Mouse (Mus musculus) G1E (cell line): ENCODE results near the gene Cd160. TPM values are rescaled to one million over a fixed set of nuclear protein-coding genes. Genes with fewer than 3 reads are reported as not detected.

Experiments
- ATAC-seq: 2 replicates; pipeline ENCODE4 v1.8.0; 2016; ENCODE audit warnings: mild to moderate bottlenecking; ENCODE audit not compliant: insufficient number of reproducible peaks, poor library complexity, low FRiP score, severe bottlenecking; ENCODE audit errors: extremely low read depth
- DNase-seq: peaks from one replicate; pipeline ENCODE4 v3.0.0; 2012; ENCODE audit warnings: low spot score
- H3K27me3 ChIP-seq: 2 replicates; pipeline ENCODE4 v1.6.1; 2012; ENCODE audit warnings: mild to moderate bottlenecking, low read length, inconsistent platforms; ENCODE audit not compliant: insufficient read depth
- H3K36me3 ChIP-seq: replicated peaks from 2 replicates; pipeline ENCODE3; 2012; ENCODE audit warnings: mild to moderate bottlenecking, inconsistent platforms
- H3K4me1 ChIP-seq: 2 replicates; pipeline ENCODE4 v1.6.1; 2012; ENCODE audit warnings: low read depth, low read length, inconsistent platforms, mixed read lengths; ENCODE audit not compliant: insufficient read depth
- H3K4me3 ChIP-seq: 2 replicates; pipeline ENCODE4 v1.5.1; 2012; ENCODE audit warnings: low read depth, mild to moderate bottlenecking, inconsistent platforms, low read length, moderate library complexity, mixed read lengths
- H3K9me3 ChIP-seq: replicated peaks from 2 replicates; pipeline ENCODE4 v1.6.1; 2012; ENCODE audit warnings: inconsistent platforms
- CTCF ChIP-seq: IDR thresholded peaks from 2 replicates; pipeline ENCODE4 v1.5.1; 2012; ENCODE audit warnings: low read depth, low read length, inconsistent platforms, mixed read lengths
- GATA1 ChIP-seq: IDR thresholded peaks from 2 replicates; pipeline ENCODE4 v1.6.1; 2012; ENCODE audit warnings: borderline replicate concordance, low read length, inconsistent platforms, mixed read lengths
- GATA2 ChIP-seq: IDR thresholded peaks from 2 replicates; pipeline ENCODE4 v1.6.1; 2012; ENCODE audit warnings: low read depth, low read length, inconsistent platforms, borderline replicate concordance
- POLR2AphosphoS5 ChIP-seq: IDR thresholded peaks from 2 replicates; pipeline ENCODE4 v1.6.1; 2012; ENCODE audit warnings: low read depth, low read length, inconsistent platforms; ENCODE audit not compliant: insufficient replicate concordance
- TAL1 ChIP-seq: conservative IDR thresholded peaks from 2 replicates; pipeline ENCODE4 v1.6.1; 2012; ENCODE audit warnings: low read depth, low read length, inconsistent platforms, mixed read lengths
- polyA plus RNA-seq: library from polyadenylated mRNA; stranded (reverse); fragments of >175 nt; gene quantifications from 2 replicates; pipeline ENCODE4 v1.2.3, GENCODE M21; 2012
- total RNA-seq, 2 experiments: library from RNA; stranded (forward) in 1 of 2; stranded (reverse) in 1 of 2; fragments of 200-1000 nt in 1 of 2; fragments of >200 nt in 1 of 2; fragmentation: Nextera tagmentation in 1 of 2; gene quantifications; 2 replicates each; pipeline ENCODE4 v1.2.3; 2014 to 2017

The Cd160 gene
- total and polyA plus RNA-seq, 3 experiments = 0.27 to 1.4 (median 0.53) TPM

DNA sequence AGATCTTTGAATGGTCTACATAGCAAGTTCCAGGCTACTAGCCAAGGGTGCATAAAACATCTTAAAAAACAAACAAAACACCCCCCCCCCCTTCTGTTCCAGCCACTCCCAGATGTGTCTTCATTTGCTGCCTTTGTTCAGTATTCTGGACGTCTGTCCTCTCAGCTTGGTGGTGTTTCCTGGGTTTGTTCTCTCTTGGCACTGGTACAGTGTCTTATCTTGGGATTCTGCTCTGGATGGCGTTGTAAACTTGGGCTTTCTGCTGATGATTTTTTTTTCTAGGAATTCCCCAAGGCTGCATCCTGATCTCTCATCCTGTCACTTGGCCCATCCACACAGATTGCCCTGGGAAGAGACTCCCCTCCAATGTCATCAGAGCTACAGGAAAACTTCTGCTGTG lies 7.3 kb upstream of the Cd160 start:
- Histone ChIP-seq H3K27me3 (peaks cover 25% of the 10 kb centered on the region), H3K9me3 (no peaks in the 10 kb centered on the region; the same call in 1 of the 2 replicates), H3K4me1 (peaks cover 8% of the 10 kb centered on the region), H3K36me3 (no peaks in the 10 kb centered on the region), H3K4me3 (no peak overlapping the region)
- ATAC-seq = no peak
- TF ChIP-seq CTCF = no peak
- TF ChIP-seq POLR2AphosphoS5 = no peak
- TF ChIP-seq GATA1 = no peak
- no peak for TF ChIP-seq GATA2
- no peak for TF ChIP-seq TAL1
- no peak for DNase-seq

DNA sequence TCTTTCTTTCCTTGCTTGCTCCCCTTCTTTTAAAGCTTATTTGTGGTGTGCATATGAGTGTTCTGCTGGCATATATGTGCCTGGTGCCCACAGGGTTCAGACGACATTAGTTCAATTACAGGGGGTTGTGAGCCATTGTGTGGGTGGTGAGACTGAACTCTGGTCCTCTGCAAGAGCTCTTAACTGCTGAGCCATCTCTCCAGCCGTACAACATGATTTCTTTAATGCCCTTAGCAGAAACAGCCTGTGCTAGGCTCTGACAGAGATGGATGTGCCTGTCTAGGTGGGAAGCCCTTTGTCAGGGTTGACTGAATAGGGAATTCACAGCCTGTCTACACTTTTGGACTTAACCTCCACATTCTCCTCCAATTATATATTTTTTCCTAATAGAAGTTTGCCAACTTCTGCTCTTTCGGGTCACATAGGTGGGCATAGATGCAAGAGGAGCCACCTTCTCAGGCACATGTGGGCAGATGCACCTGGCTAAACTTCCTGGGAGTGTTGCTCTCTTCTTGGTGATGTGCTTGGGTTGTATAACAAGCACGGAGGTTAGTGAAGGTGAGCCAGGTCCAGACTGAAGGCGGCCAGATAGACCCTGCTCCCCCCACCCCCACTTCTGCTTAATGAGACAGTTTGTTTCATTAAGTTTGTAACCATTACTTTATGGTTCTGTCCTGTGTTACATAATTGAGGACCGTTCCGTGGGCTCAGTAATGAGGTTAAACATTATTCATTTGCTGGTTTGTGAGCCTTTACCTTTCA lies 5.6 kb upstream of the Cd160 start:
- peaks cover 8% of the 10 kb centered on the region for H3K4me1 ChIP-seq
- ATAC-seq = no peak
- DNase-seq = no peak
- no peak overlapping the region for H3K4me3 ChIP-seq
- H3K9me3 ChIP-seq = no peaks in the 10 kb centered on the region
- peaks cover 36% of the 10 kb centered on the region for H3K27me3 ChIP-seq
- no peak for TF ChIP-seq TAL1
- no peak for TF ChIP-seq CTCF
- no peak for TF ChIP-seq POLR2AphosphoS5
- no peak for TF ChIP-seq GATA2
- no peak for TF ChIP-seq GATA1
- H3K36me3 ChIP-seq = no peaks in the 10 kb centered on the region

GRCm38 (mm10) chr3:96832930-96833329 lies 3.8 kb upstream of the Cd160 start:
- TF ChIP-seq CTCF (no peak), POLR2AphosphoS5 (no peak), GATA2 (no peak), GATA1 (no peak), TAL1 (no peak)
- no peak for ATAC-seq
- no peaks in the 10 kb centered on the region for H3K9me3 ChIP-seq
- H3K36me3 ChIP-seq = no peaks in the 10 kb centered on the region
- peaks cover 18% of the 10 kb centered on the region for H3K4me1 ChIP-seq
- DNase-seq = no peak
- H3K4me3 ChIP-seq = no peak overlapping the region
- H3K27me3 ChIP-seq = peaks cover 36% of the 10 kb centered on the region

GRCm38 (mm10) chr3:96829856-96830255 lies 705 bp upstream of the Cd160 start:
- Histone ChIP-seq H3K4me3 (no peak overlapping the region), H3K9me3 (no peaks in the 10 kb centered on the region), H3K36me3 (no peaks in the 10 kb centered on the region), H3K27me3 (peaks cover 26% of the 10 kb centered on the region), H3K4me1 (peaks cover 30% of the 10 kb centered on the region)
- DNase-seq (no peak), ATAC-seq (no peak)
- TF ChIP-seq TAL1 (no peak), POLR2AphosphoS5 (no peak), GATA2 (no peak), GATA1 (no peak), CTCF (no peak)

DNA sequence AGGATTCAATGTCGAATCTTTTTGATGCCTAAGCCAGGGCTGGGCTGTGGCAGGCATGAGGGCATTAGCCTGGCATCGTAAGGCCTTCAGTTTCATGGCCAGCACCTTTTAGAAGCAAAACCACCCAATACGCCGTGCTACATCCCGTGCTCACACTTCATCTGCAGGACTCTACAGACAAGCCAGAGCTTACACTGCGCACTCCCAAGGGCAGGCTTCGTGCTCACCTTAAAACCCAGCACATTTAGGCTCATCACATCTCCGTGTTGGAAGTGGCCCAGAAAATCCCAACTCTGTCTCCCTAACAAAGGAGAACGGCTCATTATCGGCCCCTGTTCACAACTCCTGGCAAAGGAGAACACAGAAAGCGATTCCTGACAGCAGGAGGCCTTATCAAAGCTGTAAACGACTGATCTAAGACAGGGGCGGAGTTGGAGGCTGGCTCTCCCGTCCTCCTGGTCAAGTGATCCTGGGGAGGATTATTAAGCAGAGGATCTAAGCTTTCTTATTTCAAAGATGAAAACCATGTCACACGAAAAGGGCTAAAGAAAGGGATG lies 765 bp downstream of the Cd160 start:
- no peak for ATAC-seq
- no peaks in the 10 kb centered on the region for H3K36me3 ChIP-seq

DNA sequence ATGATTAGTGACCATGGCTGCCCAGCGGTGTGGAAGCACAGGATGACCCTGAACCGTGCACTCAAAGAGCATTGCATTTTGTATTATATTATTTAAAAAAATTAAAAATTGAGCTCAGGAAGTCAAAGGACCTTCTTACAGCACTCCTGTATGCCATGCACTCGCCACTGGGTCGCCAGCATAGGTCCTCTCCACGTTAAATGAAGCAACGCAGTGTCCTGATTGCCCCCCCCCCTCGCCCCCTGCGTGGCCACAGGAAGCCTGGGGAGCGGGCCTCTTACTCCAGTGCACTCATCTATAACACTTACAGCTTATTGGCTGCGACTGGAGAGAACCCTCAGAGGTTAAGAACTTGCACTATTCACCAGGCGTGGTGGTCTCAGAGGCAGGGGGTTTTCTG lies 3.9 kb downstream of the Cd160 start:
- TF ChIP-seq GATA1 (no peak), TAL1 (no peak), CTCF (no peak), GATA2 (no peak), POLR2AphosphoS5 (no peak)
- Histone ChIP-seq H3K4me1 (peaks cover 61% of the 10 kb centered on the region), H3K4me3 (no peak overlapping the region), H3K9me3 (no peaks in the 10 kb centered on the region), H3K36me3 (no peaks in the 10 kb centered on the region), H3K27me3 (peaks cover 9% of the 10 kb centered on the region)
- DNase-seq (no peak), ATAC-seq (no peak)

More for the DNA sequence above, 765 bp downstream of the Cd160 start:
- H3K4me1 ChIP-seq = peaks cover 44% of the 10 kb centered on the region
- no peaks in the 10 kb centered on the region for H3K9me3 ChIP-seq
- no peak for TF ChIP-seq CTCF
- TF ChIP-seq GATA2 = no peak
- no peak for TF ChIP-seq POLR2AphosphoS5
- TF ChIP-seq TAL1 = no peak
- TF ChIP-seq GATA1 = no peak
- peaks cover 22% of the 10 kb centered on the region for H3K27me3 ChIP-seq
- no peak for DNase-seq
- H3K4me3 ChIP-seq = no peak overlapping the region
